Mouse (Mus musculus): ENCODE data around the gene Pcp2. TPM values are rescaled to one million over a fixed set of nuclear protein-coding genes. Genes with fewer than 3 reads are reported as not detected.

Pcp2 gene
- total and polyA plus RNA-seq, 2 experiments from 2014 or later, result not detected

DNA sequence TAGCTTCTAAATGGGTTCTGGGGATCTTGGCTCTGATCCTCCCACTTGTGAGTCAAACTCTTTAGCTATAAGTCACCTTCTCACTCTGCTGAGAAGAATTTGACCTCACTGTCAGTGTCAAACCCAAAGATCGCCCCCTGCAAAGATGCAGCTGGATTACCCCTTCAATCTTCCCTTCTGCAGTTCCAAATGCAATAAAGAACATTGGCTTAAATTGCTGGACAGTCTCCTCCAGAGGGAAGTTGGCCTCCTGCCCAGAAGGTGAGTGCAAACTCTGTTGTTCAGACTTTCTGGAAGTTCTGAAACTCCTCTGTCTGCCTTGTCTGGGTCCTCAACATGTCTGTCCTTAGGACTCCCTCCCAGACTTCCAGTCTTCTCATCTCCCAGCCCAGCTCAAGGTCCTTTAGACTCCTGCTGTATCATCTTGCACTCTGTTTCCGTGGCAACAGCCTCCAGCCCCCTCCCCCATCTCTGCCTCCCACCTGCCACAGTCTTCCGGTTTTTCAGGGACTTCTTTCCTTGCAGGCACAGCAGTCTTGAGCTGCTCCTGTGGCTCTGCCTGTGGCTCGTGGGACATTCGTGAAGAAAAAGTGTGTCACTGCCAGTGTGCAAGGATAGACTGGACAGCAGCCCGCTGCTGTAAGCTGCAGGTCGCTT is 31.5 kb upstream of the Pcp2 start:
- Histone ChIP-seq H3K9ac (no peak overlapping the region), H3K4me3 (ENCODE audit: low read depth, low read length) (no peak overlapping the region)

DNA sequence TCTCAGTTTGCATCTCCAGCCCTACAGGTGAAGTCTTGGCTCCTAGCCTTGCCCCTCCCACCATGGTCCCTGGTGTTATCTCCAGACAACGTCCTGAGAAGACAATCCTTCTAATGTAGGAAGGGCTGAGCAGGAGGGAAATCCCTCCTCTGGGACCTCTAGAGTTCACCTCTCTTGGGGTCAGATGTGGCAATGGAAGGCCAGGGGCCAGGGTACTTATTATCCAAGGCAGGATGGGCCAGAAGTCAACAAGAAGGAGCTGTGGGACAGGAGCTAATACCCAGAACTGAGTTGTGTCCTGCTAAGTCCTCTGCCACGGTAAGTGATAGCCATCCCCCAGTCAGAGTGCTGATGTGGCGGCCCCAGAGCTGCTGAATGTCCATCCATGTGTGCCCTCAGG is 30.2 kb upstream of the Pcp2 start, which contains the start of gene Retn:
Gene Retn, plus strand, starts transcription at position 245 of the 400 bp plus-strand sequence.
- Histone ChIP-seq H3K4me1 (ENCODE audit: insufficient read depth) (no peaks in the 10 kb centered on the region), H3K27me3 (ENCODE audit: insufficient read depth, low read length) (no peaks in the 10 kb centered on the region), H3K4me2 (ENCODE audit: low read depth) (no peak within 1 kb of the TSS), H3K9me3 (ENCODE audit: low read length) (no peaks in the 10 kb centered on the region), H3K36me3 (ENCODE audit: insufficient read depth) (no peaks in the 10 kb centered on the region), H3K9ac (no peak within 1 kb of the TSS), H3K27ac (ENCODE audit: low read depth, low read length) (no peak within 1 kb of the TSS), H3K4me3 (ENCODE audit: low read depth, low read length) (no peak within 1 kb of the TSS)
- ATAC-seq (no peak), DNase-seq (no peak)
- no peak for TF ChIP-seq CTCF (IDR thresholded peaks at IDR 0.05; ENCODE audit: low read depth)
- WGBS, result 69% methylated on average over 3 of the region's 3 CpGs

More for the DNA sequence above, 31.5 kb upstream of the Pcp2 start:
- TF ChIP-seq CTCF (IDR thresholded peaks at IDR 0.05; ENCODE audit: low read depth), result no peak
- no peaks in the 10 kb centered on the region for H3K4me1 ChIP-seq (ENCODE audit: insufficient read depth)
- H3K9me3 ChIP-seq (ENCODE audit: low read length), result no peaks in the 10 kb centered on the region
- H3K27ac ChIP-seq (ENCODE audit: low read depth, low read length), result no peak overlapping the region
- peak; percentile 37 for DNase-seq
- no peaks in the 10 kb centered on the region for H3K36me3 ChIP-seq (ENCODE audit: insufficient read depth)
- H3K27me3 ChIP-seq (ENCODE audit: insufficient read depth, low read length), result no peaks in the 10 kb centered on the region
- ATAC-seq, result peak; percentile 61
- WGBS, result 18% methylated on average over 7 of the region's 7 CpGs
- H3K4me2 ChIP-seq (ENCODE audit: low read depth), result peak overlapping the region; percentile 5; the same call in 1 of the 2 replicates

DNA sequence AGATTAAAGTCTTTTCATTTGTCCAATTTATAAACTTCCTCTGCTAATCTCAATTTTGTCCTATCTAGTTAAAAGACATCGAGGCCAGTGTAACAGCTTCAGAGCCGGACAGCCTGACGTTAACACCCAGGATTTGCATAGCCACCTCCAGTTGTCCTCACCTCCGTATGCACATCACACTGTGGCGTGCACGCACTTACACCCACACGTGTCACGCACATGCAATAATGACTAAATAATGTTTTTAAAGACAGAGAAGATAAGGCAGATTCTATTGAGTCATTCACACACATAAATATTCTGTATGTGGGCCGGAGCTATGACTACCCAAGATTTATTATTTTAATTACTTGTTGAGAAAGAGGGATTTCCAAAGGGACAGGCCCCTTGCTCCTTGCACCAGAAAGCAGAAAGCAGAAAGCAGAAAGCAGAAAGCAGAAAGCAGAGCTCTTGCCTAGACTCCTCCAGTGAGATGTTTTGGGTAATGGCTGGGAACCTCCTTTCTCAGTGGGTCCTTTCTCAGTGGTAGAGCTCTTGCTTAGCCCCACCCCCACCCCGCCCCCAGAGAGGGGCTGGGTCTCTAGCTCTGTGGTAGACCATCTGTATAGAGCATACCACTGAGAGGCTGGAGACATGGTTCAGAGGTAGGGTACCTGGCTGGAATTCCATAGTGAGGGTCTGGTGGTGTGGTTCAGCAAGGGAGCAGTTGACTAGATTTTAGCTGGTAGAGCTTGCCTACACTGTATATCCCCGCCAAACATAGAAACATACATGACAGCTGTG is 29.6 kb upstream of the Pcp2 start:
- no peaks in the 10 kb centered on the region for H3K36me3 ChIP-seq (ENCODE audit: insufficient read depth)
- no peak for DNase-seq
- H3K4me1 ChIP-seq (ENCODE audit: insufficient read depth), result no peaks in the 10 kb centered on the region
- H3K4me3 ChIP-seq (ENCODE audit: low read depth, low read length), result no peak overlapping the region
- no peaks in the 10 kb centered on the region for H3K9me3 ChIP-seq (ENCODE audit: low read length)
- WGBS, result 80% methylated on average over 11 of the region's 11 CpGs
- TF ChIP-seq CTCF (IDR thresholded peaks at IDR 0.05; ENCODE audit: low read depth), result no peak
- no peak overlapping the region for H3K4me2 ChIP-seq (ENCODE audit: low read depth)
- H3K9ac ChIP-seq, result no peak overlapping the region
- no peak overlapping the region for H3K27ac ChIP-seq (ENCODE audit: low read depth, low read length)
- no peak for ATAC-seq
- H3K27me3 ChIP-seq (ENCODE audit: insufficient read depth, low read length), result no peaks in the 10 kb centered on the region

DNA sequence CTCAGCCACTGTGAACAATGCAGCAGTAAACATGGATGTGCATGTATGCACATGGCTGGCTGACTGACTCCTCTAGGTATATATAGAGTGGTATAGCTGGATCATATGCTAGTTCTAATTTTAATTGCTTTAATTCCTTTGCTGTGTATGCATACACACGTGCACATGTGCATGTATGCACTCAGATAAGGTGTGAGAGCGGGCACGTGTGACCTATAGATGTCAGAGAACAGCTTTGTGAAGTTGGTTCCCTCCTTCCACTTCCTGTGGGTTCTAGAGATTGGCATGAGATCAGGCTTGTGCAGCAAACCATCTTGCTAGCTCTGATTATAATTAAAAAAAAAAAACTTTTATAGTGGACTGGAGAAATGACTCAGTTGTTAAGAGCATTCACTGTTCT is 27.5 kb upstream of the Pcp2 start:
- H3K36me3 ChIP-seq (ENCODE audit: insufficient read depth), result no peaks in the 10 kb centered on the region
- H3K4me3 ChIP-seq (ENCODE audit: low read depth, low read length), result no peak overlapping the region
- ATAC-seq, result no peak
- no peak for DNase-seq
- H3K27me3 ChIP-seq (ENCODE audit: insufficient read depth, low read length), result no peaks in the 10 kb centered on the region
- H3K27ac ChIP-seq (ENCODE audit: low read depth, low read length), result no peak overlapping the region
- H3K9me3 ChIP-seq (ENCODE audit: low read length), result no peaks in the 10 kb centered on the region
- H3K4me2 ChIP-seq (ENCODE audit: low read depth), result no peak overlapping the region
- H3K4me1 ChIP-seq (ENCODE audit: insufficient read depth), result no peaks in the 10 kb centered on the region
- 67% methylated on average over 3 of the region's 3 CpGs for WGBS
- no peak overlapping the region for H3K9ac ChIP-seq
- no peak for TF ChIP-seq CTCF (IDR thresholded peaks at IDR 0.05; ENCODE audit: low read depth)

DNA sequence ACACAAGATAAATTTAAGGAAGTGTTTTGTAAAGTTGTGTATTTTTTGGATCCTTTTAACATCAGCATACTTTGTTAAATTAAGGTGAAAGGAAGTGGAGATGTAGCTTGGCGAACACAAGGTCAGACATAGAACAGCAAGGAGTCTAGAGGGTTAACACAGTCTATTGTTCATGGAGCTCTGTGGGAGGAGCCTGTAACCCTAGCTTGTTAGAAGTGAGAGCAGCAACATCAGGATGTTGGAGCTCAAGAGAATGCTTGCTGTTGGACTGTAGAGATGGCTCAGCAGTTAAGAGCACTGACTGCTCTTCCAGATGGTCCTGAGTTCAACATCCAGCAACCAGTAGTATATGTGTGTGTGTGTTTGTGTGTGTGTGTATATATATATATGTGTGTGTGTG is 23.6 kb upstream of the Pcp2 start:
- H3K4me3 ChIP-seq (ENCODE audit: low read depth, low read length), result no peak overlapping the region
- 40% methylated on average over 1 of the region's 1 CpGs for WGBS
- H3K9me3 ChIP-seq (ENCODE audit: low read length), result no peaks in the 10 kb centered on the region
- H3K27ac ChIP-seq (ENCODE audit: low read depth, low read length), result no peak overlapping the region
- ATAC-seq (no peak), DNase-seq (no peak)
- no peaks in the 10 kb centered on the region for H3K36me3 ChIP-seq (ENCODE audit: insufficient read depth)
- H3K9ac ChIP-seq, result no peak overlapping the region
- TF ChIP-seq CTCF (IDR thresholded peaks at IDR 0.05; ENCODE audit: low read depth), result no peak
- no peaks in the 10 kb centered on the region for H3K27me3 ChIP-seq (ENCODE audit: insufficient read depth, low read length)
- no peak overlapping the region for H3K4me2 ChIP-seq (ENCODE audit: low read depth)
- H3K4me1 ChIP-seq (ENCODE audit: insufficient read depth), result no peaks in the 10 kb centered on the region

DNA sequence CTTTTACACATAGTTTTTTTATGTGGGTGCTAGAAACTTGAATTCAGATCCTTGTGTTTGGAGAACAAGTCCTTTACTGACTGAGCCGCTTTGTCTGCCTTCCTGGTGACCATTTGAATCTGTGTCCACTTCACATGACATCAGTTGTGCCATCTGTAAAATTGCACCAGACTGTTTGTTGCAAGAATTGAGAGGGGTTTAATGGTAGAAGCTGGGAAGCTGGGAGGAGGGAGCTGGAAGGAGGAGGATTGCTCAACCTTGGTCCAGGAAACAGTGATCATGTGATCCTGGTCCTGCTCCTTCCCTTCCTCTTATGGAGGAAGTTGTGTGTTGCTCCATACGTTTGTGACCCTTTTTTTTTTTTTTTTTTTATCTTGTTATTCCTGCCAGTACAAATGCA is 22.9 kb upstream of the Pcp2 start:
- H3K4me2 ChIP-seq (ENCODE audit: low read depth), result no peak overlapping the region
- H3K36me3 ChIP-seq (ENCODE audit: insufficient read depth), result no peaks in the 10 kb centered on the region
- no peaks in the 10 kb centered on the region for H3K4me1 ChIP-seq (ENCODE audit: insufficient read depth)
- WGBS, result 79% methylated on average over 2 of the region's 2 CpGs
- H3K9me3 ChIP-seq (ENCODE audit: low read length), result no peaks in the 10 kb centered on the region
- no peak for TF ChIP-seq CTCF (IDR thresholded peaks at IDR 0.05; ENCODE audit: low read depth)
- H3K27me3 ChIP-seq (ENCODE audit: insufficient read depth, low read length), result no peaks in the 10 kb centered on the region
- no peak overlapping the region for H3K27ac ChIP-seq (ENCODE audit: low read depth, low read length)
- no peak for DNase-seq
- H3K9ac ChIP-seq, result no peak overlapping the region
- H3K4me3 ChIP-seq (ENCODE audit: low read depth, low read length), result no peak overlapping the region
- ATAC-seq, result no peak

DNA sequence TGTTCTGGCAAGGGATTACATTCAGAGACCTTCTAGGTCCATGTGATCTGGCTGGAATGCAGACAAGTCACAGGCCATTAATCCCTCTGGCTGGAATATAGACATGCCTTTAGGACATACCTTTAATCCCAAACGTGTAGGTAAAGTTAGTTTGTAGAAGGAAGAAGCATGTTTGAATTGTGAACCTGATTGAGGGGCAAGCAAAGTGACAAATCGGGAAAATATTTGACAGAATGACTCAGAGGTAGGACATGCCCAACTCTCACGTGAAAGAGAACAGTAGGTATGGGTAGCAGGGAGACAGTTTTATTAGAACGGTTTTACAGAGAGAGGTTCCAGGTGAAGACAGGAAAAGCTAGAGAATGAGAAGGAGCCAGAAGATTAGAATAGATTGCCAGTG is 22.2 kb upstream of the Pcp2 start:
- TF ChIP-seq CTCF (IDR thresholded peaks at IDR 0.05; ENCODE audit: low read depth), result no peak
- H3K27me3 ChIP-seq (ENCODE audit: insufficient read depth, low read length), result no peaks in the 10 kb centered on the region
- H3K9me3 ChIP-seq (ENCODE audit: low read length), result no peaks in the 10 kb centered on the region
- no peak overlapping the region for H3K9ac ChIP-seq
- H3K4me1 ChIP-seq (ENCODE audit: insufficient read depth), result no peaks in the 10 kb centered on the region
- no peak overlapping the region for H3K27ac ChIP-seq (ENCODE audit: low read depth, low read length)
- ATAC-seq (no peak), DNase-seq (no peak)
- no peak overlapping the region for H3K4me2 ChIP-seq (ENCODE audit: low read depth)
- H3K36me3 ChIP-seq (ENCODE audit: insufficient read depth), result no peaks in the 10 kb centered on the region
- 78% methylated on average over 4 of the region's 4 CpGs for WGBS
- no peak overlapping the region for H3K4me3 ChIP-seq (ENCODE audit: low read depth, low read length)
